Mouse (Mus musculus) colon, adult 2 months (tissue): ENCODE measurements around the gene Ep300. TPM values are rescaled to one million over a fixed set of nuclear protein-coding genes. Genes with fewer than 3 reads are reported as not detected.

Experiments
- polyA plus RNA-seq: library from polyadenylated mRNA; depleted of rRNA; stranded (reverse); fragments of >200 nt; gene quantifications from 2 replicates; pipeline ENCODE4 v1.2.3, GENCODE M21; 2012; rRNA removed

The Ep300 gene
- 19.8 and 28.3 TPM in 2 replicates for polyA plus RNA-seq

DNA sequence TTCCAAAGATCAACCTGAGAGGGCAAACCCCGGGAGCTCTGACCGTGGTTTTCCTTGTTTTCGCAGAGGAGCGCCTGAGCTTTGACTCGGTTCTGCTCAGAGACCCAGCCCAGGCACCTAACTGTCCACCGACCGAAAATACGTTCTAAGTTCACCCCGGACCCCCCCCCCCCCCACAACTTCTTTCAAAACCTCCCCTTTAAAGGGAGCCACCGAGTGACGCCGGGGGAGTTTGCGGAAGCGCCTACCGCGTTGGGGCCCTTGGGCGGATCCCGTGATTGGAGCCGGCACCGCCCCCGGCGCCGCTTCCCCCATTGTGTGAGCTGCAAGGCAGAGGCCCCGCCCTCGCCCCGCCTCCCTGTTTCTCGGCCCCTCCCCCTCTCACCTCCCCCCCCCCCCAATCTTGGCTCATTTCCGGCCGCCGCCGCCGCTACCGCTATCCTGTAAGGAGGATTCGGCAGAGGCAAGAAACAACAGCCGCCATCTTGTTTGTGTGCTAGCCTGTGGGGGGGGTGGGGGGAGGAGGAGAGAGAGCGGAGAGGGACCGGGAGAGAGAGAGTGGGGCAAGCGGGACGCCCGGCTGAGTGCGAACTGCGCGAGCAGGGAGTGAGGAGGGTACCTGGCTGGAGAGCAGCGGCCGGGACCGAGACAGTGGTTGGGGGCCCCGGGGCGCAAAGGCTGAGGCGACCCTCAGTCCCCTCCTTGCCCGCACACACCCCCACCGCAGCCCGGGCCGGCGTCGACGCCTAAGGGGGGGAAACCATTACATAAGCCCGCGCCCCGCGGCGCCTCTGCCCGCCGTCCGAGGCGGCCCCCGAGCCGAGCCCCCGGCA, at the start of gene Ep300:
Ep300 (plus strand) TSS at position 439 of the 833 bp plus-strand sequence.

DNA sequence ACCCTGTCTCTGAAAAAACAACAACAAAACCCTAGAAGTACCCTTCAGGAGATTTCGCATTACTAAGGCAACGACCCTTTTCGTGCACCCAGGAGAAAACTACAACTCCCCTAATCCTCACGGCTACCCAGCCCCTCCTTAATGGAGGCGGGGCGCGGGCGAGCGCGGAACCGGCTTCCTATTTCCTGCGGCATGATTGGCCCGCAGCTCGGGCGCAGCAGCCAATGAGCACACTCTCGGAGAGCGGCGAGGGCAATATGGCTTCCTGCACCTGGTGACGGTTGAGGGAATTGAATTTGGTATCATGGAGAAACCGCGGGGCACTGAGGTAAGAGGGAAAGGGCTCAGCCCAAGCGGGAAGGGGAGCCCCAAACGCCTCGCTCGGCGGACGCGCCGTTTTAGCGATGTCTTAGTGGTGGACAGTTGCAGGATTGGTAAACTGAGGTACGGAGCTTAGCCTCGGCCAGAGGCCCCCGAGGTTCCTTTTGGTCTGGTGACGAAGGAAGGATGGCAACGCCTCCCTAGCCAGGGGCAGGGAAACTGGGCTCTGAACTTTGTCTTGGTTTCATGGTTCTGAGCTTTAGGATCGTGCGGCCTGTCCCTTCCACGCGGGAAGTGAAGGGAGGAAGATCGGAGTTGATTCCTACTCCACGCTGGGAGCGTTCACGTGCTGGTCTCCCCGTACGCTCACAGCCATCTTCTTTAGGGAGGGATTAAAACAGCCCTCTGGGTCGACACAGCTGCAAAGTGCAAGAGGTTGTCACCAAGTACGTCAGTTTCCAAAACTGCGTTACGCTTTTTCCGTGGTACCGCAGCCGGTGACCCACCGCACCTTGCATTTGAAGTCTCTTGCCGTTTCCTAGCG, 78.8 kb downstream of the Ep300 start, which contains the start of gene L3mbtl2:
L3mbtl2 (plus strand) TSS at position 193 of the 865 bp plus-strand sequence.

DNA sequence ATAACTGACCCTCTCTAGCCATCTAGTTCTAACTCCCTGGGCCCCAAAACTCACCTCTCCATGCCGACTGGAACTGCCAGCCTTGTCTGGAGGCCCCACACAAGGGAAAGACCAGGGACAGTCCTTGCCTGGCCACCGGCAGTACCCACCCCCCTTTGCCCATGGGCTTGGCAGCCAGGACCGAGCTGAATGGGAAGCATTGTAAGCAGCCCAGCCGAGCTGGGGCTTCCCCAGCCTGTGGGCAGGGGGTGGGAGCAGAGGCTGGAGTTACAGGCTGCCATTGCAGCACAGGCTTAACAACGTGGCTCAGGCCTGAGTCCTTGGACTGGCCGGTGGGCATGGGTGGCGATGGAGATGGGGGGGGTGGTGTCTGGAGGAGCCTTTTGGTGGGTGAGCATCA, 112.0 kb downstream of the Ep300 start, which contains the start of gene Chadl:
Chadl (minus strand) TSS at position 113 of the 400 bp plus-strand sequence.

Other genes with a start within 250 kb of the Ep300 start
- 16.3 and 18.6 TPM in 2 replicates for gene Slc25a17, start 224.5 kb upstream of the Ep300 start, polyA plus RNA-seq
- 11.1 and 17.4 TPM in 2 replicates for gene St13, start 185.3 kb upstream of the Ep300 start, polyA plus RNA-seq
- gene Xpnpep3, start 185.2 kb upstream of the Ep300 start, polyA plus RNA-seq = 4.1 and 6.1 TPM in 2 replicates
- 0.08 TPM in 2 replicates for gene Dnajb7, start 177.1 kb upstream of the Ep300 start, polyA plus RNA-seq
- gene Rbx1, start 119.1 kb upstream of the Ep300 start, polyA plus RNA-seq = 38.2 and 45.9 TPM in 2 replicates
- 9.9 and 12.5 TPM in 2 replicates for gene L3mbtl2, start 78.5 kb downstream of the Ep300 start, polyA plus RNA-seq
- 5.1 and 6.6 TPM in 2 replicates for gene Chadl, start 111.9 kb downstream of the Ep300 start, polyA plus RNA-seq
- 23.1 and 24.3 TPM in 2 replicates for gene Zc3h7b, start 159.7 kb downstream of the Ep300 start, polyA plus RNA-seq
- 31.2 and 37.3 TPM in 2 replicates for gene Rangap1, start 160.2 kb downstream of the Ep300 start, polyA plus RNA-seq
- 13.8 and 15.9 TPM in 2 replicates for gene Tef, start 217.1 kb downstream of the Ep300 start, polyA plus RNA-seq